Mouse (Mus musculus) lung, postnatal 0 days (tissue): ENCODE measurements around the gene Gadl1.

Experiments
- CTCF ChIP-seq: IDR thresholded peaks from 2 replicates; pipeline ENCODE4 v1.5.1; 2016; ENCODE audit warnings: antibody characterized with exemption, mild to moderate bottlenecking
- EP300 ChIP-seq: IDR thresholded peaks from 2 replicates; pipeline ENCODE4 v1.6.1; 2016; ENCODE audit warnings: antibody characterized with exemption, mild to moderate bottlenecking, control low read depth

GRCm38 (mm10) chr9:116081781-116082180 lies 172.5 kb downstream of the Gadl1 start:
- TF ChIP-seq CTCF (no peak), EP300 (no peak)
